Mouse (Mus musculus): Measurements from ENCODE around the gene Zbtb9.

DNA sequence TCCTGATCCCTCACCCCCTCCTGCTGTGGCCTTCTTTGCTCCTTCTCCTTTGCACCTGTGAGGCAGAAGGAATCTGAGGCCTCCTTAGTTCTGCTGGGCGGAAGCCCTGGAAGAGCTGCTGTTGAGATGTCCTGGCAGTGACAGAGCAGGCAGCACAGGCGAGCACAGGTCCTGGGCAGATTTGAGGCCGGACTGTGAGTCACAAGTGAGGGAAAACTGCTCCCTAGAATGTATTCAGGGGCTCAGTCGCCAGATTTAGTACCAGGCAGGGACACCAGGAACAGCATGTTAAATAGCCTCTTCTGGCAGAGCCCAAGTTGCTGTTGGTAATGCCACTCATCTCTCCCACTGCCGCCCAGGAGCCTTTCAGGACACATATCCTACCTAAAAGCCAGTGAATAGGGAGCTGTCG lies 4.8 kb upstream of the Zbtb9 start:
- TF ChIP-seq CTCF (IDR thresholded peaks at IDR 0.05; ENCODE audit: low read depth) (no peak), EP300 (IDR thresholded peaks at IDR 0.05; ENCODE audit: low read depth) (no peak)
